Mouse (Mus musculus) lung, postnatal 10 days (tissue): ENCODE measurements around the gene Cnn2.
A peak's percentile ranks its signal among the peaks of the same experiment; 100 is the strongest.

ENCODE experiments used
- DNase-seq: peaks from one replicate; pipeline ENCODE4 v3.0.0; 2021

Cnn2 gene

GRCm38 (mm10) chr10:79991548-79991947, 3.2 kb downstream of the Cnn2 start:
- DNase-seq = no peak

GRCm38 (mm10) chr10:79994397-79995115, 6.2 kb downstream of the Cnn2 start:
- no peak for DNase-seq

GRCm38 (mm10) chr10:79995636-79996035, 7.3 kb downstream of the Cnn2 start:
- no peak for DNase-seq

GRCm38 (mm10) chr10:79996272-79997033, 8.1 kb downstream of the Cnn2 start, which contains the start of gene Abca7:
Gene Abca7 (plus strand): TSS chr10:79996494.
- DNase-seq = peak; percentile 99

GRCm38 (mm10) chr10:79997034-79997760, 8.8 kb downstream of the Cnn2 start:
- DNase-seq = peak; percentile 76

- DNase-seq = peak; percentile 76
Observed at GRCm38 (mm10) chr10:79997819-79998218, 9.4 kb downstream of the Cnn2 start.

GRCm38 (mm10) chr10:80001945-80002344, 13.6 kb downstream of the Cnn2 start:
- DNase-seq = no peak

GRCm38 (mm10) chr10:80002829-80003228, 14.4 kb downstream of the Cnn2 start:
- DNase-seq = no peak

- peak; percentile 75 for DNase-seq
Observed at GRCm38 (mm10) chr10:80003374-80004232, 15.2 kb downstream of the Cnn2 start.

- DNase-seq = no peak
Observed at GRCm38 (mm10) chr10:80004233-80004705, 15.9 kb downstream of the Cnn2 start.

GRCm38 (mm10) chr10:80011740-80012139, 23.4 kb downstream of the Cnn2 start:
- no peak for DNase-seq

- DNase-seq = no peak
Observed at GRCm38 (mm10) chr10:80013609-80014008, 25.2 kb downstream of the Cnn2 start.

- peak; percentile 64 for DNase-seq
Observed at GRCm38 (mm10) chr10:80014484-80015290, 26.3 kb downstream of the Cnn2 start.

- peak; percentile 62 for DNase-seq
Observed at GRCm38 (mm10) chr10:80015583-80015982, 27.2 kb downstream of the Cnn2 start.

- peak; percentile 68 for DNase-seq
Observed at GRCm38 (mm10) chr10:80016511-80016910, 28.1 kb downstream of the Cnn2 start, which contains the start of gene Arhgap45. Gene Arhgap45 (plus strand): TSS chr10:80016653.

GRCm38 (mm10) chr10:80016931-80017330, 28.5 kb downstream of the Cnn2 start:
- no peak for DNase-seq

GRCm38 (mm10) chr10:80017361-80017760, 29.0 kb downstream of the Cnn2 start:
- DNase-seq = peak; percentile 80

- no peak for DNase-seq
Observed at GRCm38 (mm10) chr10:80017771-80018170, 29.4 kb downstream of the Cnn2 start.

- DNase-seq = peak; percentile 74
Observed at GRCm38 (mm10) chr10:80018739-80019297, 30.4 kb downstream of the Cnn2 start.

GRCm38 (mm10) chr10:80019471-80020131, 31.2 kb downstream of the Cnn2 start:
- peak; percentile 65 for DNase-seq
